Mouse (Mus musculus) heart, embryonic 15.5 days (tissue): ENCODE measurements at regions not wholly inside any gene's neighbourhood (a gene's known extent, or its start where the extent isn't known, plus 50 kb on each side); places are given as distances from the start of the nearest gene placed in this dataset.

ENCODE experiments used
- ATAC-seq: fragments of 200-750 bp; cut with Nextera tagmentation; replicated peaks from 2 replicates; pipeline ENCODE4 v1.8.0; 2017; ENCODE audit warnings: low read depth, moderate TSS enrichment; ENCODE audit not compliant: insufficient number of reproducible peaks, insufficient read depth, low FRiP score
- H3K27ac ChIP-seq: fragments of 300-500 bp; sonication (generic); 2 replicates; pipeline ENCODE4 v1.5.1; 2015; ENCODE audit warnings: mild to moderate bottlenecking, inconsistent platforms
- H3K27me3 ChIP-seq: fragments of 300-500 bp; sonication (generic); 2 replicates; pipeline ENCODE4 v1.6.1; 2015; ENCODE audit warnings: inconsistent platforms
- H3K36me3 ChIP-seq: fragments of 300-500 bp; sonication (generic); 2 replicates; pipeline ENCODE4 v1.6.1; 2015; ENCODE audit warnings: mild to moderate bottlenecking, inconsistent platforms
- H3K4me1 ChIP-seq: fragments of 300-500 bp; sonication (generic); replicated peaks from 2 replicates; pipeline ENCODE4 v1.6.1; 2015; ENCODE audit warnings: inconsistent platforms
- H3K4me2 ChIP-seq: fragments of 300-500 bp; sonication (generic); 2 replicates; pipeline ENCODE4 v1.6.1; 2015; ENCODE audit warnings: inconsistent platforms, mild to moderate bottlenecking, moderate library complexity
- H3K4me3 ChIP-seq: fragments of 300-500 bp; sonication (generic); 2 replicates; pipeline ENCODE4 v1.5.1; 2015; ENCODE audit warnings: mild to moderate bottlenecking, inconsistent platforms
- H3K9ac ChIP-seq: fragments of 300-500 bp; sonication (generic); 2 replicates; pipeline ENCODE4 v1.6.1; 2015; ENCODE audit warnings: mild to moderate bottlenecking, inconsistent platforms
- H3K9me3 ChIP-seq: fragments of 300-500 bp; sonication (generic); replicated peaks from 2 replicates; pipeline ENCODE4 v1.6.1; 2016; ENCODE audit warnings: inconsistent platforms
- WGBS: fragments of 180-500 bp; shearing (Covaris S2); methylation state at CpG from one replicate; pipeline ENCODE4 v1.1.7; 2015; ENCODE audit warnings: mixed read lengths; 5-methylcytosine and 5-hydroxymethylcytosine counted together

DNA sequence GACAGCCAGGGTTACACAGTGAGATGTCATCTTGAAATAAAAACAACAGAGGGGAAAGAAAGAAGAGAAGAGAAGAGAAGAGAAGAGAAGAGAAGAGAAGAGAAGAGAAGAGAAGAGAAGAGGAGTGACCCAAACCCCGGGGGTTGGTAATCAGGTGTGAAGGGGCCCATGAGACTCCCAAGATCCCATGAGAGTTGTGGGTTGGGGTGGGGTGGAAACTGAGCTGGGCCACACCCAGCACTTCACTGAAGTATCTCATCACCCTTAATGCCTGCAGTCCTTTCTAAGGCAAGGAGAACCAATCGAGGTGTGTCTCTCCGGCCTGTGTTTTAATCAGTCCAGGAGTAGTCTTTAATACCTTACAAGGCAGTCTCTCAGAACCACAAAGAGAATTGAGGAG is 201.5 kb upstream of the Afdn start:
- ATAC-seq: no peak
- Histone ChIP-seq H3K9me3 (no peaks in the 10 kb centered on the region), H3K36me3 (no peaks in the 10 kb centered on the region), H3K9ac (no peak overlapping the region), H3K4me2 (no peak overlapping the region), H3K27me3 (no peaks in the 10 kb centered on the region), H3K4me3 (no peak overlapping the region), H3K4me1 (peaks cover 8% of the 10 kb centered on the region), H3K27ac (no peak overlapping the region)
- 47% methylated on average over 3 of the region's 3 CpGs for WGBS

DNA sequence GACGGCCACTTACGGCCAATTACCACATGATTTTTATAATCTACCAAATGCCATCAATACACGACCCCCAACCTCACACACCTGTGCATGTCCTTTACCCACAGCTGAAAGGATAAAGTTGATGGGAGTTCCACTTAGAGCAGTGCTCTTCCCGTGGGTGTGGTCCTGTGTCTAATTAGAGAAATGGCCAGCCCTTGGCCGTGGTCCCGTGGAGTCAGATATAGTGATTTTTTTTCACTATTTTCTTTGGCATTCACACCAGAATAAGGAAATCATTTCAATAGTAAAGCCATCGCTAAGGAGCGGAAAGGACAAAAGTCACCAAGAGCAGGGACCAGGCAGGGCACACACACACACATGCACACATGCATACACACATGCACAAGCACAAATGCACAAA is 199.0 kb upstream of the Afdn start:
- no peaks in the 10 kb centered on the region for H3K36me3 ChIP-seq
- no peak overlapping the region for H3K4me2 ChIP-seq
- 63% methylated on average over 8 of the region's 8 CpGs for WGBS
- H3K4me1 ChIP-seq: peaks cover 7% of the 10 kb centered on the region; the same call in 1 of the 2 replicates
- ATAC-seq: no peak
- no peak overlapping the region for H3K27ac ChIP-seq
- no peaks in the 10 kb centered on the region for H3K27me3 ChIP-seq
- H3K4me3 ChIP-seq: no peak overlapping the region
- no peaks in the 10 kb centered on the region for H3K9me3 ChIP-seq
- no peak overlapping the region for H3K9ac ChIP-seq

DNA sequence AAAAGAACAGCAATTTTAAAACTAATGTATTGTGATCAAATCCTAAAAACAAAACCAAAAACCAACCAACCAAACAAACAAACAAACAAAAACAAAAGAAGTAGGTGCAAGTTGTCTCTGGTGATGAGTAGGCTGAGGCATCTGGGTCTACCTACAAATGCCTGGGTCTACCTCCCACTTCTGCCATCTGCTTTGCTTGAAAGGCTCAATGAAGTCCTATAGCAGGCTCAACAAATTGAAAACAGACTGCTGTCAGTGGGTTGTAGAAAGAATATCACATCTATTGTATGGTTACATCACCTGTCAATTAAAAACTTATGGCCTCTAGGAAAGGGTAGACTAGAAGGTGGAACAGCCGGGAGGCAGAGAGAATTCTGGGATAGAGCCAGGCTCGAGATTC is 197.4 kb upstream of the Afdn start:
- no peak overlapping the region for H3K27ac ChIP-seq
- no peaks in the 10 kb centered on the region for H3K36me3 ChIP-seq
- H3K4me2 ChIP-seq: no peak overlapping the region
- H3K9ac ChIP-seq: no peak overlapping the region
- peaks cover 7% of the 10 kb centered on the region; the same call in 1 of the 2 replicates for H3K4me1 ChIP-seq
- no peak overlapping the region for H3K4me3 ChIP-seq
- WGBS: 81% methylated on average over 2 of the region's 2 CpGs
- H3K27me3 ChIP-seq: no peaks in the 10 kb centered on the region
- H3K9me3 ChIP-seq: no peaks in the 10 kb centered on the region
- ATAC-seq: no peak

DNA sequence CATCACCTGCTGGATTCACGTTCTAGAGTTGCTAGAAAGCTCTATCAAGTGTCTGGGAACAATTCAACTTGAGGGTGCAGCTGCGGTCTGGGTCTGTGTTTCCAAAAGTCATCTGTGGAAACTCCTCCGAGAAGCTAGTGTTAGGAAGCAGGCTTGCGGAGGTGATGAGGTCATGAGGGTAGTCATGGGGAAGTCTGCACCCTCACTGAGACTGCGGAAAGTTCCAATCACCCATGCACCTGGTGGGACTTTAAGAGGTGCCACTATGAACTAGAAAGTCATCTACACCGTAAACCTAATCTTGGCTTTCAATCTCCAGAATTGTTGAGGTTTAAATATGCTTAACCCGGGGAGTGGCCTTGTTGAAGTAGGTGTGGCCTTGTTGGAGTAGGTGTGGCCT is 195.5 kb upstream of the Afdn start:
- Histone ChIP-seq H3K36me3 (no peaks in the 10 kb centered on the region), H3K9me3 (no peaks in the 10 kb centered on the region), H3K27ac (no peak overlapping the region), H3K27me3 (no peaks in the 10 kb centered on the region), H3K9ac (no peak overlapping the region), H3K4me1 (peaks cover 7% of the 10 kb centered on the region; the same call in 1 of the 2 replicates), H3K4me2 (no peak overlapping the region), H3K4me3 (no peak overlapping the region)
- WGBS: 74% methylated on average over 7 of the region's 7 CpGs
- ATAC-seq: no peak

DNA sequence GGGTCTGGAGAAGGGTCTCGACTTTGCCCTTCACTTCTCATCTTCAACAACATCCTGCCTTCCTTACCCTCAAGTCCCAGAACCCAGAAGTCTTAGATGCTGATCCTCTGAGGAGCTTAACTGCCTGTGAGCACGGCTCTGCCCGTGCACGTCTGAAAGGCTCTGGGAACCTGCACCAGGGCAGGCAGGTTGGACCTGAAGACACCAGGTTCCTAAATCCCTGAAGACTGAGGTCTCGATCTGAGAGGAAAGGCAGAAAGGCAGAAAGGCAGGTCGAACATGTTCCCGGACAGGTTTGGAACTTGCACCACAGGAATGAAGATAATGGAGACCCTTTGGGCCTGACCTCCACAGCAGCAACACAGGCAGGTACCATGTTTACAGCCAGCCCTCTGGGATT is 193.7 kb upstream of the Afdn start:
- Histone ChIP-seq H3K9me3 (no peaks in the 10 kb centered on the region), H3K27ac (no peak overlapping the region), H3K4me1 (peaks cover 7% of the 10 kb centered on the region; the same call in 1 of the 2 replicates), H3K27me3 (no peaks in the 10 kb centered on the region), H3K9ac (no peak overlapping the region), H3K36me3 (no peaks in the 10 kb centered on the region), H3K4me2 (no peak overlapping the region), H3K4me3 (no peak overlapping the region)
- no peak for ATAC-seq
- 74% methylated on average over 7 of the region's 7 CpGs for WGBS

DNA sequence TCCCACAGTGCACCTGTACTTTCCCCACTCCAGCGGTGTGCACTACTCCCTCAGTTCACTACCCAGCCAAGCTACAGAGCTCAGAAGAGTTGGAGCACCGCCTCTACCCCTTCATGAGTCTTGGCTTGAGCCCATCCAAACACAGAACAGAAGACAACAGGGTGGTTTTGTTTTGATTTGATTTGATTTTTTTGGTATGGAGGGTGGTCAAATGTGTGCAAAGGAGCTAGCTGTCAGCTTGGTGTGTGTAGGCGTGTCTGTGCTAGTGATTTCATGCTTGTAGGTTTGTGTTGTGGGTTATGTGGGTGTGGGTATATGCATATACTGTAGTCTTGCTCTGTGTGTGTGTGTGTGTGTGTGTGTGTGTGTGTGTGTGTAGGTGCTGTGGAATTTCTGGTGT is 193.2 kb upstream of the Afdn start:
- Histone ChIP-seq H3K9me3 (no peaks in the 10 kb centered on the region), H3K4me1 (peaks cover 9% of the 10 kb centered on the region; the same call in 1 of the 2 replicates), H3K4me2 (no peak overlapping the region), H3K9ac (no peak overlapping the region), H3K4me3 (no peak overlapping the region), H3K27ac (no peak overlapping the region), H3K27me3 (no peaks in the 10 kb centered on the region), H3K36me3 (no peaks in the 10 kb centered on the region)
- ATAC-seq: no peak
- 74% methylated on average over 3 of the region's 3 CpGs for WGBS

DNA sequence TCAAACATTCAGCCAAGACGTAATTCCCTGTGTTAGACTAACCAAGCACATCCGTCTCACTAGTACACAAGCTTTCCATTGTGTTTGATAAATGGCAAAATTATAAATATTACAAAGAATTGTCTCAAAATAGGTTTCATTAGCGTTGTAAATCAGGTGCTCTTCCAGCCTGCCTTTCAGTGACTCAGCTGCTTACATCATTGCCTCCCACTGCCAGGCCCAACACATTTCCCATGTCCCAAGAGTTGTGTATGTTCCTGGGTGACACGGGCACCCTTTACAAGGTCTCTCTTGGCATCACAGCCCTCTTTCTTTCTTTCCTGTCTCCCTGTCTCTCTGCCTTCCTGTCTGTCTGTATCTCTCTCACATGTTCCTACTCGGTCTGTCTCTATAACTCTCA is 189.5 kb upstream of the Afdn start:
- WGBS: 72% methylated on average over 5 of the region's 5 CpGs
- no peak overlapping the region for H3K4me2 ChIP-seq
- no peak for ATAC-seq
- peaks cover 11% of the 10 kb centered on the region; the same call in 1 of the 2 replicates for H3K4me1 ChIP-seq
- no peaks in the 10 kb centered on the region for H3K36me3 ChIP-seq
- H3K27me3 ChIP-seq: no peaks in the 10 kb centered on the region
- no peak overlapping the region for H3K4me3 ChIP-seq
- no peaks in the 10 kb centered on the region for H3K9me3 ChIP-seq
- no peak overlapping the region for H3K27ac ChIP-seq
- no peak overlapping the region for H3K9ac ChIP-seq

GRCm38 (mm10) chr17:13572204-13572833 is 188.0 kb upstream of the Afdn start:
- no peak overlapping the region for H3K4me3 ChIP-seq
- ATAC-seq: no peak
- WGBS: 38% methylated on average over 8 of the region's 8 CpGs
- H3K4me1 ChIP-seq: peaks cover 11% of the 10 kb centered on the region; the same call in 1 of the 2 replicates
- no peaks in the 10 kb centered on the region for H3K9me3 ChIP-seq
- H3K27ac ChIP-seq: no peak overlapping the region
- no peaks in the 10 kb centered on the region for H3K36me3 ChIP-seq
- H3K9ac ChIP-seq: no peak overlapping the region
- H3K4me2 ChIP-seq: no peak overlapping the region
- no peaks in the 10 kb centered on the region for H3K27me3 ChIP-seq

DNA sequence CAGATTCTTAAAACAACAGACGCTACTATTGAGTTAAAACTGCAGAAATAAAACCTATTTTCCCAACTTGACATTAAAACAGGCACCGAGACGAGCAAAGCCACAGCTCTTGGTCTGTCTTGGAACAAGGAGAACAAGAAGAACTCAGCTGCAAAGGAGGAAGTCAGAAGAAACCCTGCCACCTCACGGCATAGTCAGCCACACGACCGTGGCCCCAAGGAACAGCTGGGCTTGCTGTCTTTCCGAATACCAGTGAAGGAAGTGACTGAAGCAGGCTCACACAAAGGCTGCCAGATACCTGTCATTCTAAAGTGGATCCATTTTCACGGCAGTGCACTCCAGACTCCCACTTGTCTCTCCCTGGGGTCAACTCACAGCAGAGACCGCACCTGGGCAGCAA is 187.3 kb upstream of the Afdn start:
- no peaks in the 10 kb centered on the region for H3K27me3 ChIP-seq
- H3K4me2 ChIP-seq: no peak overlapping the region
- no peaks in the 10 kb centered on the region for H3K36me3 ChIP-seq
- H3K9ac ChIP-seq: no peak overlapping the region
- H3K27ac ChIP-seq: no peak overlapping the region
- no peak for ATAC-seq
- peaks cover 11% of the 10 kb centered on the region; the same call in 1 of the 2 replicates for H3K4me1 ChIP-seq
- H3K9me3 ChIP-seq: no peaks in the 10 kb centered on the region
- WGBS: 57% methylated on average over 9 of the region's 9 CpGs
- no peak overlapping the region for H3K4me3 ChIP-seq

DNA sequence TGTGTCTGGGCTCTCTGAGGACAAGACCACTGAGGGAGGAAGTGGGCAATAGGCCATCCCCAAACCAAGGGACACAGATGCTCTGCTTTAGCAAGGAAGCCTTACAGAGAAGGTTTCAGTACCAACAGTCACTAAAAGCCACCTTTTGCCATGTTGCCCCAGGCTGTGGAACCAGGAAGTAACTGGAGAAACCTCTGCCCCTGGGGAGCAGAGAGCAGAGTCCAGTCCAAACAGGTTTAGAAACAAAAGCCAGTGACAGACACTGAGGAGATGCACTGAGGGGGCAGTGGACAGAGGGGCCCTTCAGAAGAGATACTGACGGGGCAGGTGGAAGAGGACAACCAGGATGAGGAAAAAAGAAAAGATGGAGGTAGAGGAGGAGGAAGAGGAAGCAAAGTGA is 186.2 kb upstream of the Afdn start:
- Histone ChIP-seq H3K27me3 (no peaks in the 10 kb centered on the region), H3K4me1 (peaks cover 11% of the 10 kb centered on the region; the same call in 1 of the 2 replicates), H3K36me3 (no peaks in the 10 kb centered on the region), H3K27ac (no peak overlapping the region), H3K4me3 (no peak overlapping the region), H3K9me3 (no peaks in the 10 kb centered on the region), H3K9ac (no peak overlapping the region), H3K4me2 (no peak overlapping the region)
- ATAC-seq: no peak
- WGBS: 90% methylated on average over 1 of the region's 1 CpGs

GRCm38 (mm10) chr17:13574682-13575444 is 185.5 kb upstream of the Afdn start:
- Histone ChIP-seq H3K4me3 (no peak overlapping the region), H3K4me1 (peaks cover 11% of the 10 kb centered on the region; the same call in 1 of the 2 replicates), H3K27ac (no peak overlapping the region), H3K9ac (no peak overlapping the region), H3K36me3 (no peaks in the 10 kb centered on the region), H3K4me2 (no peak overlapping the region), H3K9me3 (no peaks in the 10 kb centered on the region), H3K27me3 (no peaks in the 10 kb centered on the region)
- WGBS: 75% methylated on average over 13 of the region's 13 CpGs
- ATAC-seq: no peak

DNA sequence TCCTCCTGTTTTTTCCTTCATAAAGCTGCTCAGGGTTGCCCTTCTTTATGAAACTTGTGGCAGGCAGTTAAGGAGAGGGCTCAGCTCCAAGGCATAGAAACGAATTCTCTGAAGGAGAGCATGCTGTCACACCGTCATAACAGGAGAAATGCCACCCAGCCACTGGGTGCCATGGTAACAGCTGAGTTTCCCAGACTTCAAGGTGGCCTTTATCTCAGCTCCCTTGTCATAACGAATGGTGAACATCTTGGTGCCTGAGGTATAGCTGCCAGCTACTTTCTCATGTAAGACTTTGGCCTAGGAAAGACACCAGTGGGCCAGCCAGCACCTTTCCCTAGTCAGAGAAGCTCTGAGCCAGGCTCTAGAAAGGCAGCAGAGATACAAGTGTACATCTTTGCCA is 182.5 kb upstream of the Afdn start:
- no peak overlapping the region for H3K4me3 ChIP-seq
- no peaks in the 10 kb centered on the region for H3K27me3 ChIP-seq
- no peak overlapping the region for H3K4me2 ChIP-seq
- H3K9me3 ChIP-seq: no peaks in the 10 kb centered on the region
- 61% methylated on average over 3 of the region's 3 CpGs for WGBS
- no peak overlapping the region for H3K27ac ChIP-seq
- no peak overlapping the region for H3K9ac ChIP-seq
- no peak for ATAC-seq
- H3K4me1 ChIP-seq: peaks cover 3% of the 10 kb centered on the region; the same call in 1 of the 2 replicates
- no peaks in the 10 kb centered on the region for H3K36me3 ChIP-seq
